Mouse (Mus musculus) ovary, postnatal 36 days (tissue): ENCODE results near the gene Sp3.
"Not testable (repeated sequence)": the region's sequence is repeated elsewhere in the genome, so short reads cannot be mapped to it uniquely, and the experiment has no call there.

Source experiments
- DNase-seq: peaks from one replicate; pipeline ENCODE4 v3.0.0; 2022; ENCODE audit warnings: low spot score, mixed read lengths

The Sp3 gene

DNA sequence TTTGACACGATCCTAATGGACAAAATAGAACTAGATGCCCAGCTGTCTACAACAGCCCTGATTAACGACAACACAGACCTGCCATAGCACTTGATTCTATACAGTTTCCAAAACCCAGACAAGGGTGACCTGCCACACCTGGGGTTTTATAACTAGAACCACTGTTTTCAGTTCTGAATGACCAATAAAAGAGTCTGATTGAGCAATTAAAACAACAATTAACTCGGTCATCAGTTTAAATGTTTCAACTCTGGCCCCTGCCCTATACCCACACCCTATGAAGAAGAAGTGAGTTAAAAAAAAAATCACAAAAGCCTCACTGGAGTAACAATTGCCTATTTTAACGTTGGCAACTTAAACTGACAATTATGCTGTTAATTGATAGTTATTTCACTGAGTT, 64.1 kb downstream of the Sp3 start:
- DNase-seq, result no peak

DNA sequence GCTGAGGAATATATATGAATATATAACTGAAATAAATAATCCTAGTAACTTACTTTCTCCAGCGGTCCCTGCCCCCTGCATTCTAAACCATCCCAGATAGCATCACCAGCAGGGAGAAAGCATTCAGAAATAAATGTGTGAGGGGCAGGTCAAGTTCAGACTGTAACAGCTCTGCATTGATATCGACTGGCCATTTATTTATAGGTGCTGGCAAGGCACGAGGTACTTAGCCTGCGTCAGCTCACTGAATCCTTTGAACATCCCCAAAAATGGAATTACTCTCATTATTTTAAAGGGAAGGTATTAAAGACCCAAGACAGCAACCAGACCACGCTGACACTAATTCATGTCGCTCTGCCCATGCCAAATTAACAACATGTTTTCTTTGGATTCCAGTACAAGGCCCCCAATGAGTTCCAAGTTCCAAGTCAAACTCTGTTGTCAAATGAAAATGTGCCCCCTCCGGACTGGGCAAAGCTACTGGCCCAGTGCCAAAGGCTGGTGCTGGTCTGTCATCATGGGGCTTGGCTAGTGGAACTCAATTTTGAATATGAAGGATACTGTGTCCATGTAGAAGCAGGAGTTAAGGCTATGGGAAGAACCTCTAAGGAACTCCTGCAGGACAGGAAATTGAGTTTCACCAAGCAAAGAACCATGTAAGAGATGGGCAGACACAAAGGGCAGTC, 64.9 kb downstream of the Sp3 start:
- no peak for DNase-seq

GRCm38 (mm10) chr2:72913458-72913760, 66.8 kb downstream of the Sp3 start:
- peak; percentile 16 for DNase-seq

- no peak for DNase-seq
These were observed 67.4 kb downstream of the Sp3 start for GRCm38 (mm10) chr2:72912708-72913457.

DNA sequence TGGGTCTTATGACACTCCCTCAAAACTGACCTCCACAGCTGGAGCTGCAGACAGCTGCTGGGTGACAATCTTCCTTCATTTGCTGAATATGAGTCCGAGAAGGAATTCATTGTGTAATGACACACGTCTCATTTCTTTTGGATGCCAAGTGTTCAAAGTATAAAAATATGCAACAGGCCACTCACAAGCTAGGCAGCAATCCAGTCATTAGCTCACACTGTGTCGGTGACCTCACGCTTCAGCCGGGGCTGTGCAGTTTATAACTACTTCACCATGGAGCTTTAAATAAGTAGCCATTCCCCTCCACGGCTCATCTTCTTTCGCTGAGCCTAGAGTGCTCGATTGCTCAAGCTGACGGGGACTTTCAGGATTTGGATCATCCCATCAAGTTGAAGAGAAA, 68.7 kb downstream of the Sp3 start:
- DNase-seq, result no peak

GRCm38 (mm10) chr2:72909046-72909445, 71.2 kb downstream of the Sp3 start:
- no peak for DNase-seq

DNA sequence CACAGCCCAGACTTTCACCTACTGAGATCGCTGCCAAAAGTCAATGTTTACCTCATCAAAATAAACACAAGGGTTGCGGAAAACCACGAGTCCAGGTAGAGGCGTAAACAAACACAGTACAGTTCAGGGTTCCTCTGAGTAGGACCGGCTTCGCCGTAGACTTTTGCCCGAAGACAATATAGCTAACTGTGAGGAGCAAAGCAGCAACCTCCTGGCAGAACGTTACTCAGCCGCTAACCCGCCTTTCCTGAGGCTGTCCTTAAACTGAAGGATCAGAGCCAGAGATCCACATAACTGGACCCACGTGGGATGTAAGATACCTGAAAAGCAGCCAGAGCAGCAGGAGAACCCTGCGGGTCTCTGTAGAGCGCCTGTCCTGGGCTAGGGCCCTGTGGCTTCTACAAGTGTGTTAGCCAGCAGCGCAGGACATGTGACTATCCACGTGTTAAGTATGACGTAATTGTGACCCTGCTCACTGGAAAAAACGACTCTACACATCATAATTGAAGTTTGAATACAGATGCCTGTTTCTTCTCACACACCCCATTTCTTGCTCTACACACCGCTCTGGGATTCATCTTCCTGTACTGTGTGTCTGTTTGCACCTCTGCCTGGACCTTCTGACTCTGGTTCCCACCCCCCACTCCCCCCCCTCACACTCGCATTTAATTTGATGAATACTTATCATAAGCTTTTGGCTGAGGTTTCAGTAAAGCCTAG, 71.9 kb downstream of the Sp3 start:
- DNase-seq, result no peak

DNA sequence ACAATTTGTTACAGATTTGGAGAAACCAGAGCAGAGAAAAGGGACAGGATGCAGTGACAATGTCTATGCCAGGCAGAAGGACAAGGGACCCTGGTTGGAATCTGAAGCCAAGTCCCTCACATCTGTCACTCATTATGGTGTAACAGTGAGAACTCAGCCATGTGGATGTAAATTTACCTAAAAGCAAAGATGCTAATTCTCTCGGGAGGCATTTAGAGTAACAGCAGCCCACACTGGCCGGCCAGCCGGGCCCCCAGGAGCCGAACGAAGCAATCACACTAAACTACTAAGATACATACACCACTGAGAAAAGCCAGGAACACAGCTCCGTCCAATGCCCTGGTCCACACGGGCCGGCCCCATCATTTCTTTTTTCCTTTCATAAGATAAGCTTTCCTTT, 73.5 kb downstream of the Sp3 start:
- no peak for DNase-seq

GRCm38 (mm10) chr2:72902816-72903680, 77.2 kb downstream of the Sp3 start:
- DNase-seq, result not testable (repeated sequence)

DNA sequence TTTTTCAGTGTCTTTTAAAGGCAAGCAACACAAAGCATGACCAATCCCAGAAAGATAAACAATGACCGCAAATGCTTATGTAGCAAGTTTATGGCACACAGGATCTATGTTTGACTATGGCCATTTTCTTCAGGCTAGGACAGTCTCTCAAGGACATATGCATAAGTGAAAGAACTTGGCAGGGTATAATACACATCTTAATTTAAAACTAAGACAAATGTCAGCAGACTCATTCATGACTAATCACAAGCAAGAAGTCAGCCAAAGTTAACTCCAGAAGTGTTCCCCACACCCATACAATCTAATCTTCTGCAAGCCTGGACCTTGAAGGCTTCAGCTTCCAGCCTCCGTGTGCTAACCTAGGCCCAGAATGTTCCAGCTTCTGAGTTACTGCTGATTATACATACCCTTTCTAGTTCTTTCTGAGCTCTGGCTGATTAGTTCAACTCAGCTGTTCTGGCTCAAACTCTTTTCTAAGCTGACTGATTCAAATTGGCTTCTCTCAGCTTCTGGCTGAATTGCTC, 81.4 kb downstream of the Sp3 start:
- DNase-seq, result no peak

DNA sequence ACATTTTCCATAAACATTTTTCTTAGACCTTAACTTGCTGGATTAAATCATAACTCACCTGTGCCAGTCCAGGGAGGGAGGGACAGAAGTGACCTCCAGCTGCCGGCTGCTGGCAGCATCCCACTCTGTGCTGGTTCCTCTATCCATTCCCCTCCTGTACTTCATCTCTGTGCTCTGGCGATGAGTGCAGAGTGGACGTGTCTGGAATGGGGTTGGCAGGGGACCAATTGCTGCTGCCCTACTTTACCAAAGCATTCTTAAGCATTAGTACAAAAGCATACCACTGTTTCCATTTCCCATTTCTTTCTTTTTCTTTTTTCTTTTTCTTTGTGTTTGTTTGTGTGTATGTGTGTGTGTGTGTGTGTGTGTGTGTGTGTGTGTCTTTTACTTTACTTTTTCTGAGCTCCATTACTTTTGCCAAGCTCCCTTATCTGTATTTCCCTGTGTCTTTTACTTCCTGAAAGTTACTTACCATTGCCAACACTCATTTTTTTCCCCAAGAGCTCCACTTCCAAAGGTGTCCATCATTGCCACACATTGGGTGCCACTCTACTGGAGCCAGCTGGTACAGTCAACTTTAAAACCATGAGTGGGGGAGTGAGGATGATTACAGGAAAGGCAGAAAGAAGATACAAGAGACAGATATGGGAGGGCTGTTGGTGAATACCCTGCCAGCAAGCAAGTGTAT, 82.0 kb downstream of the Sp3 start:
- DNase-seq, result no peak

DNA sequence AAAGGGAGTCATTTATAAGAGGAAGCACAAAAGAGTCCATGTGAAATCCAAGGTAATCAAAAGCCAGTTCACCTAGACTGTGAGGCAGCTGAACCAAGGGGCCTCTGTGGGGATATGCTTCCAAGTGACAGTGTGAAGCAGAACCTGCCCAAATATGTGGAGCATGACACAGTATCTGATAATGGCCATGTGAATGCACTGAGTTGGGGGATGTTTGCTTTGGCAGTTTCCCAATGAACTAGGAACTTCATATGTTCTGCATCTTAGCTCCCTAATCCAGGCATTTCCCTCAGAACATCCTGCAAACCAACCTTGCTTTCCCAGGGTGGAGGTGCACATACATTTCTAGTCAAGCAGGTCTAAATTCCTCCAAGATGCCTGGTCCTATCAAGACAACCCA, 90.4 kb downstream of the Sp3 start:
- DNase-seq, result no peak
